Mouse (Mus musculus): Measurements from ENCODE around the gene Olfr1272. TPM values are rescaled to one million over a fixed set of nuclear protein-coding genes. Genes with fewer than 3 reads are reported as not detected.
"Not testable (repeated sequence)": the region's sequence is repeated elsewhere in the genome, so short reads cannot be mapped to it uniquely, and the experiment has no call there.

Gene Olfr1272
- not detected for total RNA-seq (2021)

DNA sequence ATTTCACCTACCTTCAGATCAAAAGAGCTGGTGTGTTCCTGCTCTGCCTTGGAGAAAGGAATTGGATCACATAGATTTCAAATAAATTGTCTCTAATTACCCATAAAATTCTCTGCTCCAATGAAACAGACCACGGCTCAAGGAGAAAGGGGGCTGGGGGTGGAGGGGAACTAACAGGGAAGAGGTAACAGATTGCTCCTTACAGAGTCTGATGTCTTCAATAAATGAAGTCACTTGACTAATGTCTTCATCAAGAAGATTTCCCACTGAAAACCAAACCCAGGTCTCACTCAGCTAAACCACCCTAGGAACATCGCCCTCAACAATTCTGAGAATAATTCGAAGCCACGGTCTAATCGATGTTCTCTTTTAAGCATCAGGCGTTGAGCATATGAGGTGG, at the start of gene Olfr1272:
TSS of gene Olfr1272 (minus strand) at position 101 of the 400 bp plus-strand sequence.
- intact Hi-C loops (cut with DNase I): no loop called here

GRCm38 (mm10) chr2:90321900-90322299, 29.3 kb upstream of the Olfr1272 start, which contains the start of gene Gm13769:
Gene Gm13769 (plus strand): TSS chr2:90322200.
- DNase-seq (ENCODE audit: low spot score in 2 of 2); intact Hi-C loops (cut with DNase I): not testable (repeated sequence)

More for the DNA sequence above, at the start of gene Olfr1272:
- no peak for DNase-seq (ENCODE audit: low spot score in 2 of 2)

DNA sequence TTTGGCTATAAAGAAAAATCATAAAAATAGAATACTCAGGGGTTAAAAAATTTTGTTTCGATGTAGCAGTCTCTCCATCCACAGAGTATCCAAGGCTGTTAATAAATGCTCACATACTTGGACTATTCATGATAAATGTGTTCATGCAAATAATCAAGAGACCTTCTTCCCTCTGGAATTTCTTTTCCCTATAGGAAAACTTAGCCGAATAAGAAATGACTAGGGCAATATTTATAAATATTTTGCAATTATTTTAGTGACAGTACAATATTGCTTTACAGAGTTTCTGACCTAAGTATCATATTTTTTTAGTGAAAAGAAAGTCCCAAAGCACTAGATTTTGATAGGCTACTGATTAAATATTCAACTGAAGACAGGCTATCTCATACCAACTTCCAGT, 21.7 kb downstream of the Olfr1272 start, which contains the start of gene Olfr1271:
TSS of gene Olfr1271 (minus strand) at position 101 of the 400 bp plus-strand sequence.
- intact Hi-C loops (cut with DNase I): no loop called here
- no peak for DNase-seq (ENCODE audit: low spot score in 2 of 2)

GRCm38 (mm10) chr2:90257492-90257891, 35.1 kb downstream of the Olfr1272 start, which contains the start of gene Olfr142:
Gene Olfr142 (minus strand): TSS chr2:90257592.
- intact Hi-C loops (cut with DNase I): no loop called here

More at GRCm38 (mm10) chr2:90257492-90257891, 35.1 kb downstream of the Olfr1272 start, which contains the start of gene Olfr142:
- DNase-seq (ENCODE audit: low spot score in 2 of 2): no peak

Other genes starting within 250 kb of the Olfr1272 start
- gene Olfr140, start 229.2 kb downstream of the Olfr1272 start, total RNA-seq (2021): not detected
- not detected for gene Olfr1269, start 171.4 kb downstream of the Olfr1272 start, total RNA-seq (2021)
- not detected for gene Olfr32, start 150.5 kb downstream of the Olfr1272 start, total RNA-seq (2021)
- not detected for gene Olfr1270, start 139.8 kb downstream of the Olfr1272 start, total RNA-seq (2021)
- not detected for gene Olfr1506, start 68.3 kb downstream of the Olfr1272 start, total RNA-seq (2021)
- gene Olfr142, start 35.2 kb downstream of the Olfr1272 start, total RNA-seq (2021): not detected
- gene Olfr1271, start 21.8 kb downstream of the Olfr1272 start, total RNA-seq (2021): not detected
- under 1 TPM in 1 of 2 experiments, not detected in 1; 0.16 TPM for gene Gm13769, start 29.4 kb upstream of the Olfr1272 start, total RNA-seq (2021)
- not detected for gene Olfr1274-ps, start 105.8 kb upstream of the Olfr1272 start, total RNA-seq (2021)